Mouse (Mus musculus) heart, postnatal 10 days (tissue): ENCODE results near the gene Frs3. TPM values are rescaled to one million over a fixed set of nuclear protein-coding genes. Genes with fewer than 3 reads are reported as not detected.

Experiments
- DNase-seq, 2 experiments: peaks; one replicate each; pipeline ENCODE4 v3.0.0; 2021
- intact Hi-C: fragments of 180-260 bp; cut with DNase I; formaldehyde crosslinking; loops from one replicate; pipeline ENCODE4 v1.15.1; 2025
- total RNA-seq, 2 experiments: library from RNA; stranded (reverse); gene quantifications; 2 replicates each; pipeline ENCODE4 v1.2.3; 2021

Gene Frs3
- total RNA-seq, 2 experiments from 2014 or later = 4.0 to 5.1 TPM

DNA sequence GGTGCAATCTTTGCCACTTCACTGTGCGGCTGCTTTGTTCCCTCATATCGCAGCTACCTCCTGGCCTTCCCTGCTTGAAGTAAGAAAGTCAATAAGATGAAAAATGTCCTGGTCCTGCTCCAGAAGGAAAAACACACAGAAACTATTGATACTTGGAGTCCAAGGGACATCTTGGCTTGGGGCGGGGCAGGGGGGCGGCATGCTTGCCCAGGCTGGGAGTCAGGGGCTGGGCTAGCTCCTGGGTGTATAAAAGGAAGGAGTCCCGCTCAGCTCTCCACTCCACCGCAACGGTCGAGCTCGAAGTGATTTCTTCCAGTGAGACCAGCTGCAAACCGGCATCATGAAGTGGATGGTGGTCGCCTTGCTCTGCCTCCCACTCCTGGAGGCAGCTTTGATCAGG is 37.7 kb downstream of the Frs3 start, which contains the start of gene Pgc:
Gene Pgc, plus strand, starts transcription at position 277 of the 400 bp plus-strand sequence.
- DNase-seq = no peak
- intact Hi-C loops = no loop called here

DNA sequence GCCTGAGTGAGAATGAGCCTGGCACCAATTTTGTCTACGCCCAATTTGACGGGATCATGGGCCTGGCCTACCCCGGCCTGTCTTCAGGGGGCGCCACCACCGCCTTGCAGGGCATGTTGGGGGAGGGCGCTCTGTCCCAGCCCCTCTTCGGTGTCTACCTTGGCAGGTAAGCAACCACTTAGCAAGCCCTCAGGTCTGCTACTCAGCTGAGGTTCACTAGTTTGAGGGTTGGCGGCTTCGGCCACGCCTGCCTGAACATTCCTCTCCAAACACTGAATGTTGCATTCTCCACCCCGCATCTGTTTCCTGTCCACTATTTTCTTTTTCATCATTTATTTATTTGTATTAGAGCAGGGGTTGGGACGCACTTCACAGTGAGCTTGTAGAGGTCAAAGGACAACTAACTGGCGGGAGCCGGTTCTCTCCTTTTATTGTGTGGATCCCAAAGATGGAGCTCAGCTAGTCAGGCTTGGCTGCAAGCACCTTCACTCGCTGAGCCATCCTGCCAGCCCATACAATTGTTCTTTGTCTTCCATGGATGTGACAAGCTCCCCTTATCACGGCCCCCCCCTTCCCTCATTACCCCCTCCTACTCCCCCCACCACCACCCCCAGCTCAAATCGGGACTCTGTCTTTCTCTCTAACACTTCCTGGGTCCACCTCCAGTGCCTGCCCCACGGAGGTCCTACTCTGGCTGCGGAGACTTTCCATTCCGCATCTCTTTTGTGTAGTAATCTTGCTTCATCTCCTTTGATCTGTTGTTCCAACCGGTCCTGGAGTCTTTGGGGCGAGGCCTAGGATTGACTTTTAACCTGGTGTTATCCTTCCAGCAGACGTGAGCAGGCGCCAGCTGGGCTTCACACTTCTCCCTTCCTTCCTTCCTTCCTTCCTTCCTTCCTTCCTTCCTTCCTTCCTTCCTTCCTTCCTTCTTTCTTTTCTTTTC is 42.1 kb downstream of the Frs3 start:
- intact Hi-C loops = no loop called here
- DNase-seq = no peak

DNA sequence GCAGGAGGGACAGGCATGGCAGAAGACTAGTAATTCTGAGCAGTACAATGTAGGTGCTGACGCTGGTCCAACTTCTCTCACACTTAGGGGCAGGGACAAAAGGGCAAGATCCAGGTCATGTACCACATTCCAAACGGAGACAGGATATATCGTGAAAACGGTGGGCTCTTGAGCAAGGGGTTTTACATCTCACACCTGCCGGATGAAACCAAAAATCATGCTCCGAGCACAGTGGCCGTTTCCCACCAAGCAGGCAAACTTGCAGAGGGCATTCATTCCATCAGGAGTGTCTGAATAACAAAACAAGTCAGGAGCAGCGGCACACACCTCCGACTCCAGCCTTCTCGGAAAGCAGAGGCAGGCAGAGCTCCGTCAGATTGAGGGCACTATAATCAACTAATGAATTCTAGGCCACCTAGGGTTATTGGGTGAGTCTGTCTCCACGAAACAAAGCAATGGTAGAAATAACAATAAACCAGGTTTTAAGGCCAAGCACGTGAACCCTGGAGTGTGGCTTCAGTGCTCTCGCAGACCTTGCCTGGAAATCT is 46.8 kb downstream of the Frs3 start:
- DNase-seq = no peak
- intact Hi-C loops = no loop called here

DNA sequence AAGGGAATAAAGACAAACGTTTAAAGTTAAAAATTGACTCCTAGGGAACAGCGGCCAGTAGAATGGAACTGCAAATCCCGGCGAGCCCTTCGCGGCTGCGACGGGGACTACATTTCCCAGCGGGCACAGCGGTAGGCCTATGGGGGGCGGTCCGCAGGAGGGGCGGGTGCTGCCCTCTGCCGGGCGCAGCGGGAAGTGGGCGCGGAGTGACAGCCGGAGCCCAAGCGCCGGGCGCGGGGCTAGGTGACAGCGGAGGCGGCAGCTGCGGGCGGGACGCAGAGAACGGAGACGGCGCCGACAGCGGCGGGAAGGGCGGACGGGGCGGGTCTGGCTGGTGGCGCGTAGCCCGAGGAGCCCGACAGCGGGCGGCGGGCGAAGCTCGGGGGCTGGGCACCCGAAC is 48.0 kb downstream of the Frs3 start, which contains the start of gene Tfeb:
Gene Tfeb, plus strand, starts transcription at position 175 of the 400 bp plus-strand sequence.
- peak; percentile 98 to 99 for DNase-seq
- intact Hi-C loops = no loop called here

DNA sequence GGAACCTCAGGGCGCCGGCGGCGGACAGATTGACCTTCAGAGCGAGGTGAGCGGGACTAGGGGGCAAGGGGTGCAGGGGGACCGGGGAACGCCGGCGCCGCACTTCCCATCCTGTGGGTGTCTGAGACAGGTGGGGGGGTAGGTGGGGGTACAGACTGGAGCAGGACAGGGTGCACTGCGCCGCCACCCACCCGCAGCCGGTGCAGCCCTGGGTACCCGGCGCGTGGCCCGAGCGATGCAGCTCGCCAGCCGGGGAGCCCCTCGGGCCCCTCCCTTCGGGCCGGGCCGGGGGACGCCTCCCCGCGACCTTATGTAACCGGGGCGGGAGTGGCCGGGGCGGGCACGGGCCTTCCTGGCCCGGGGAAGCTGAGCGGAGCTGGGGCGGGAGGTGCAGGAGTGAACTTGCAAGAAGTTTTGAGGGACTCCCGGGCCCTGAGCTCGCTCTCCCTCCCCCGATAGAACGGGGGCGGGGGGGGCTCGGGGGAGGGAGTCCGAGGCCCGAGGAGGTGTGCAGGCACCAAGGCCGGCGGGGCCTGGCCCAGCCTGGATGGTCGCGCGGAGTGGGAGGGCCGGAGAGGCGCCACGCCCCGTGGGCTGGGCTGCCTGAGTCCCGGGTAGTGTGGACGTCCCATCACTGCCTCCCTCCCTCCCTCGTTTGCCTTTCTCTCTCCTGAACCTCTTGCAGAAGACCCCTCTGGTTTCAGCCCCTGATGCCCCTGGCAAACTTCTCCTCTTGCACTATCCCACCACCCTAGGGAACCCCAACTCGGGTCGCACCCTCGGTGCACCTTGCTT is 48.6 kb downstream of the Frs3 start:
- intact Hi-C loops = no loop called here
- peak; percentile 92 to 95 for DNase-seq

DNA sequence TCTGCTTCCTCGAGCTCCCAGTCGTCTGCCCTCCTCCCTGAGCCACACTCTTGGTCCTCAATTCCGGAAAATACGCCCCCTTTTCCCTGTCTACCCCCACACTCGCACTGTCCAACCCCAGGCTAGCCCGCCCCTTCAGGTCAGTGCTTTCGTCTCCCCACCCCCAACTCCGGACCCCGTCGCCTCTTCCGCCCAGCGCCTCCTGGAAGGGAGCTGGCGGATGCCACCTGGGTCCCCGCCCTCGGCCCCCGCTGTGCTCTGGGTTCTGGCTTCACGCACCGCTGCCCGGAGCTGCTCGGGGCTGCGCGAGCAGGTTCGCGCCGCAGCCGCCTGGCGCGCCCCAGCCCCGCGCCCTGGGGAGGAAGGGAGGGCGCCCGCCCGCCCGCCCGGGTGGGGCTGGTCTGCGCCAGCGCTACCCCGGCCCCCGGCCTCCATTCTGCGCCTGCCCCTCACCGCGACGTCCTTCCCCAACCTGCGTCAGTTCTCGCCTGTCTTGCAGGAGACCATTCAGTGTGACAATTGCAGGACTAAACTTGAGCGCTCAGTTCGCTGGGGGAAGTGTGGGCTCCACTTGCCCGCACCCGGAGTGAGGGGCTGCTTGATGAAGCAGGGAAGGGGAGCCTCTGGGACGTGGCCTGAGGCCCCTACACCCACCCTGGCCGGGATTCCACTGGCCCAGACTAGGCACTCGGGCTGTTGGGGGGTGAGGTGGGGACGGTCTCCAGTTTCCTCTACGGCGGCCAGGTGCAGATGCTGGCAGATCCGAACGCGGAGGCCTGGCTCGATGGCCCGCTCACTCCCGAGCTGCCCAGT is 49.4 kb downstream of the Frs3 start:
- intact Hi-C loops = no loop called here
- peak in 1 of 2 experiments; percentile 52 for DNase-seq

DNA sequence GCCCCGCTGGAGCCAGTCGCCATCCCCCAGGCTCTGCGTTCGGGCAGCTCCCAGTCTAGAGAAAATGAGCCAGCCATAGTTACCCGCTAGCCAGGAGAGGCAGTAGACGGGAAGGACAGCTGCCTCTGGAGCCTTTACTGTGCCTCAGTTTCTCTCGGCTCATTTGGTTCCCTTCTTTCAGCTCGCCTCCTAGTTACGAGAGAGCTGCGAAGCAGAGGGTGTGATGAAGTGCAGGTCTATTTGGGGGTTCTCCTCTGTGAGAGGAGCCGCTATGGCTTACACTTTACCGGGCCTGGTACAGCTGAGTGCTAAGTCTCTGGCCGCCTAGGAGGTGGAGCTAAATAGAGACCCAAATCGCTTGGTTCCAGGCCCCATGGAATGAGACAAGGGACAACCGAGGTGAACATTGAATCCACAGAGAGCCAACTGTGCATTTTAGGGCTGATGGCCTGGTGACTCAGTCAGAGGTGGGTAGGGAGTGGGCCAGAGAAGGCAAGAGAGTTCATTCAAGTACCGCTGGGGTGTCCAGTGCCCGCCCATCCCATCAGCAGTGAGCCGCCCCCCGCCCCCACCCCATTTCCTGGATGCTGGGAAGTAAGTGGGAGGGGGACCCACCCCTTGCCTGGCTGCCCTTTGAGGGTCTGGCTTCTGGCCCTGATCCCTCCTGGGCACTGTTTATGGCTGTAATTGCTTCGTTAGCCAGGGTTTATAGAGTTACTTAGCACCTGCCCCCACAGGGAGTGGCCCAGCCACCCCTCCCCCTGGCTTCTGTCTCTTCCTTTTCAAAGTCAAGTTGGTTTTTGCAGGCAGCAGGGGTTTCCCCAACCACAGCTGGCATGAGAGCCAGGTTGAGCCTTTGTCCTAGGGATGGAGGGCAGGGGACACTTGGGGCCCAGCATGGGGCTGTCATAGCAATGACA is 50.3 kb downstream of the Frs3 start:
- intact Hi-C loops = no loop called here
- peak in 1 of 2 experiments; percentile 36 for DNase-seq

DNA sequence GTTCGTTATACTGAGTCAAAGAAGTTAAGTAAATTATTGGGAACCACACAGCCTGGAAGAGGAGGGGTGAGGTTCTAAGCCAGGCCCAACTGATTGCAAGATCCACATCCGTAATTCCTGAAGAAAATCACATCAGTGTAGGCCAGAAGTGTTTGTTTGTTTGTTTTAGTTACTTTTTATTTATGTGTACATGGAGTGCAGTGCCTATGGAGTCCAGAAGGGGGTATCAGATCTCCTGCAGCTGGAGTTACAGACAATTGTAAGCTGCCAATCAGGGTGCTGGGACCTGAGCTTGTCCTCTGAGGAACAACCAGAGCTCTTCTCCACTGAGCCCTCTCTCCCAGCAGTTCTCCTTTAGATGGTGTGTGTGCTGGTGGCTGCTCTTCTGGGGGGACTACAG is 51.4 kb downstream of the Frs3 start:
- intact Hi-C loops = no loop called here
- no peak for DNase-seq

DNA sequence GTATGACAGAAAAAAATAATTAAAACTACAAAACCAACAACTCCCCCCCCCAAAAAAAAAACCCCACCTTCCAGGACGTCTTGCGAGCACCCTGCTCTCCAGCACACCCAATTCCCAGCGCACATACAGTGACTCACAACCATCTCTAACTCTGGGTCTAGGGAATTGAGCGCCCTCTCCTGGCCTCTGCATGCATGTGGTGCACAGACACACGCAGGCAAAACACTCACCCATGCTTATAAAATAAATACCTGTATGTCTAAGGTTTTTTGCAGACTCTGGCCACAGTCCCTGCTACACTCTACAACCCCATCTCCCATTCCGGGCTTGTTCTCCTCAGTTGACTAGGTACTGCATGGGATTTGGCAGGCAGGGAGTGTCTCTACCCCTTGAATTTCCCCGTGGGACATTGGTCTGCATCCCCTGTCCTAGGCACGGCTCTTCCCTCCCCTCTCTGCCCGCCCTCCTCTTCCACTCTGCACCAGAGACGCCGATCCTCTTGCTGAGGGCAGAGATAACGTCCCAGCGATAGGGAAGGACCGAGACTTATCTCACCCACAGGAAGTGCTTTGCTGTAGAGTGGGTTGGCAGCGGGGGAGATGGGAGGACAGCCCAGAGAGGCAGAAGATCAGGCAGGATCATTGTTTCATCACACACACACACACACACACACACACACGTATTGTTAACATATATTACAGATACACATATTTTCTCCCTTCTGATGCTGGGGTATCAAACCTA is 54.3 kb downstream of the Frs3 start:
- no peak for DNase-seq
- intact Hi-C loops = no loop called here

DNA sequence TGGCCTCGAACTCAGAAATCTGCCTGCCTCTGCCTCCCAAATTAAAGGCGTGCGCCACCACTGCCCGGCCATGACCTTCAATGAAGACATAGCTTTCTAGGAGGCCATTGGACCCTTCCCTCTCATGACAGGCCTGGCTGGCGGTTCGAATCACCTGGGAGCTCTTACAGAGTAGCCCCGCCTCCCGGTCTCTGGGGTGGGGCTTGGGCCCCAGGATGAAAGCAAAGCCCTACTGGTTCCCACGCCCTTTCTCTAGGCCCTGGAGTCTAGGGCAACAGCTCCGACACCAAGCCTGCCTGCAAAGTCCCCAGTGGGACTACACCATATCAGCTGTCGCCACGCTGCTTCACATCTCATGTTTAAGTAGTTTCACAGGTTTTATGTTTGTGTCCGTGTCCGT is 55.3 kb downstream of the Frs3 start:
- DNase-seq = no peak
- intact Hi-C loops = loop anchor here (2.0 kb wide), 1 partner anchor 121 kb away; no protein-coding TSS in a partner anchor

DNA sequence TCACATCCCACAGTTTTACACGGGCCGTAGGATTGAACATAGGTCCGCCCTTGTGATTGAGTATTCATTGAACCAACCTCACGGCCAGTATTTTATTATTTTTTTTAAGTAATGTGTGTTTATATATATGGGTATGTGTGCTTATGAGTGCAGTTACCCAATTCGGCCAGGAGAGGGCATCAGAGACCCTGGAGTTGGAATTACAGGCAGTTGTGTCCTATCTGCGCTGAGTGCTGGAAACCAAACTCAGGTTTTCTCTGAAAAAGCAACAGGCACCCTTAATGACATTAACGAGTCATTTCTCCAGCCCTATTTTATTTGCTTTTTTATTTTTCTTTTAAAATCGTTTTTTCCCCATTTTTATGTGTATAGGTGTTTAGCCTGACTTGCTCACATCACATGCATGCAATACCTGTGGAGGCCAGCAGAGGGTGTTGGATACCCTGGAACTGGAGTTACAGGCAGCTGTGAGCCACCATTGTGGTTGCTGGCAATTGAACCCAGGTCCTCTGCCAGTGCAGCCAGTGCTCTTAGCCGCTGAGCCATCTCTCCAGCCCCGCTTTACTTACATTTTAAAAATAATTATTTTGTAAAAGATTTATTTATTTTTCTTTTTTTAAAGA is 56.0 kb downstream of the Frs3 start:
- intact Hi-C loops = loop anchor here (2.0 kb wide), 1 partner anchor 120 kb away; no protein-coding TSS in a partner anchor
- no peak for DNase-seq

DNA sequence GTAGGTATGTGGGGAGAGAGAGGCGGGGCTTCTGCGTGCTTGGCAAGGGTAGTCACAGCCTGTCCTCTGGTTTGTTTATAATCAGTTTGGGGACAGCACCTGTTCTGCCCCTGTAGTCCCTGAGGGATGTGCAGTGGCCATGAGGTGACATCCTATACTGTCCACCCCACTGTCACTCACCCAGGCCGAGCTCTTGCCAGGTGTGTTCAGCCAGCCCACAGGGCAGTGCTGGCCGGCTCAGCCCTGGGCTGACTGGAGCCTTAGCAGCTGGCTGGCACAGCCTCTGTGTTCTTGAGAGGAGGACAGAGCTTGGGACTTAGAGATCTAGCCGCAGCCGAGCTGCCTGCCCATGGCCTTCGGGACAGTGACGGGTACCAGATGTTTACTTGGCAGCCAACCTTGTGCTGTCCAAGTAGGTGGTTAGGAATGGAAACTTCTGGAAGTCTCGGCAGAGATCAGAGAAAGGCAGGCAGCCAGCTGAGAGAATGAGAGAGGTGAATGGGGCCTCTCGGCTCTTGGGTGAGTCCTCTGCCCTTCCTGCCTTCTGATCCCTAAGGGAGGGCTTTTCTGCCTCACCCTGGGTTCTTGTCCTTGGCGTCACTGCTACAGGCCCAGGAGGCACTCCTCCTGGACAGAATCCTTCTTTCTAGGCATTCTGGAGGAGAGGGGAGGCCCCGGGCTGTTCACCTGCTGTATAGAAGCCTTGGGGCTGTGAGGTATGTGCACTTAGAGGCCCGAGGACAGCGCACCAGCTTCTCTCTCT is 60.1 kb downstream of the Frs3 start:
- intact Hi-C loops = no loop called here
- peak; percentile 55 to 58 for DNase-seq

DNA sequence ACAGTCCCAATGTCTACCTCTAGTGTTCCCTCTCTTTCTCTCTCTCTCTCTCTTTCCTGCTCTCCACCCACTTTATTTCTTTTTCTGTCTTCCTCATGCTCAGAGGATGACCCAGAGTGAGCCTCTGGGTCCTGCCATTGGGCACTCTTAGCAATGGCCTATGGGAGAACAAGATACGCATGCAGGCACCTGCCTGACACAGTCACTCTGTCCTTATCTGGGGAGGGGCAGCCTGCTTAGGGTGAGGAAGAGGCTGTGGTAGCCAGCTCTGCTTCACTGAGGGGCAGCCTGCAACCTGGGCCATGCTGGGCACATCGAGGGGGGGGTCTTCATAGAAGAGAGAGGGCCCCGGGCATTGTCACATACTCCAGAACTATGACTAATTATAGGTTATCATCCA is 60.8 kb downstream of the Frs3 start:
- no peak for DNase-seq
- intact Hi-C loops = no loop called here

DNA sequence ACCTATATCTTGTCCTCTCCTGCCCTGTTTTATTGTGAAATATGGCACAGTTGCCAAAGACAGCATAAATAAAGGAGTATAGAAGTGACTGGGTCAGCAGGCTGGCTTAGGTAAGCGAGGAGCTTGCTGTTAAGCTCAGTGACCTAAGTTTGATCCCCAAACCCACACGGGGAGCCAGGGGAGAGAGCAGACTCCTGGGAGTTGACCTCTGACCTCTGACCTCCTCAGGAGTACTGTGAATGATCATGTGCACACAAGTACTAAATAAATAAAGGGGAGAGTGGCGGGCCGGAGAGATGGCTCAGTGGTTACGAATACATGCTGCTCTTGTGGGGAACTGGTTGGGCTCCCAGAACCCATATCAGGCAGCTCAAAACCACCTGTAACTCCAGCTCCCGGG is 61.3 kb downstream of the Frs3 start:
- no peak for DNase-seq
- intact Hi-C loops = no loop called here

DNA sequence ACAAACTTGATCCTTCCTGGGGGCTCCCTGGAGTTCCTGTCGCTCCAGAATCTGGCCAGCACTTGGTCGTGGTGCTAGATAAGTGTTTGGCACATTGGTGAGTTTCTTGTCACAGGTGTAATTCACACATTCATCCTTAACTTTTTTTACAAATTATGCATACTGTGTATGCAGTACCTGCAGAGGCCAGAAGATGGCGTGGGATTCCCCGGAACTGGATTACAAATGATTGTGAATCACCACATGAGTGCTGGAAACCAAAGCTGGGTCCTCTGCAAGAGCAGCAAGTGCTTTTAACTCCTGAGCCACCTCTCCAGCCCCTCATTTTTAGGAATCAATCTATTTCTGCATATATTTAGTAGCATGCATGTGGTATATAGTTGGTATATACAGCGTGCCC is 63.0 kb downstream of the Frs3 start:
- intact Hi-C loops = no loop called here
- DNase-seq = no peak

DNA sequence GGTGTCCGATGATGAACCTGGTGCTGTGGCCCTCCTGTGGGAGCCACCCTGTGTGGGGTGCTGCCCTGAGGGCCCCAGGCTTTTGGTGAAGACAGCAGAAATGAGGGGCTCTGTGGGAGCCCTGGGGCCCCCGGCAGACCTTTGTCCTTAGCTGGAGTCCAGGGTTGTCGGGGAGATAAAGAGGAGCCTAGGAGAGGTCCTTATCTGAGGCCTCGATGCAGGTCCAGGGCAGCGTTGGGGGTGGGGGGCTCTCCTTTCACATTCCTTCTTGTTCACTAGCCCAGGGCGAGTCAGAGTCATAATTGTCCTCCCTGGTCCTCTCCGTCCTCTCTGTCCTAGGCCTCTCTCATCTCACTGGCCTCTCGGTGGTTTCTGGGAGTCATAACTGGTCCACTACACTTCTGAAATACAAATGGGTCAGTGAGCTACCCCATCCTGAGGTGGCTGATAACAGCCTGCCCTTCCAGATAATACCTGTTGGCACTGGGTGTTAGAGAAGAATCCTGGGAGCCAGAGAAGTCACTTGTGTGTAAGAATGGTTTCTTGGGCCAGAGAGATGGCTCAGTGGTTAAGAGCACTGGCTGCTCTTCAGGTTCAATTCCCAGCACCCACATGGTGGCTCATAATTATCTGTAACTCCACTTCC is 64.4 kb downstream of the Frs3 start:
- DNase-seq = no peak
- intact Hi-C loops = no loop called here
